Mouse (Mus musculus) kidney, postnatal 36 days (tissue): ENCODE data around the gene Anapc1.

Source experiments
- DNase-seq, 2 experiments: peaks; one replicate each; pipeline ENCODE4 v3.0.0; 2021 to 2022; ENCODE audit warnings: mixed read lengths in 2 of 2

Anapc1 gene

DNA sequence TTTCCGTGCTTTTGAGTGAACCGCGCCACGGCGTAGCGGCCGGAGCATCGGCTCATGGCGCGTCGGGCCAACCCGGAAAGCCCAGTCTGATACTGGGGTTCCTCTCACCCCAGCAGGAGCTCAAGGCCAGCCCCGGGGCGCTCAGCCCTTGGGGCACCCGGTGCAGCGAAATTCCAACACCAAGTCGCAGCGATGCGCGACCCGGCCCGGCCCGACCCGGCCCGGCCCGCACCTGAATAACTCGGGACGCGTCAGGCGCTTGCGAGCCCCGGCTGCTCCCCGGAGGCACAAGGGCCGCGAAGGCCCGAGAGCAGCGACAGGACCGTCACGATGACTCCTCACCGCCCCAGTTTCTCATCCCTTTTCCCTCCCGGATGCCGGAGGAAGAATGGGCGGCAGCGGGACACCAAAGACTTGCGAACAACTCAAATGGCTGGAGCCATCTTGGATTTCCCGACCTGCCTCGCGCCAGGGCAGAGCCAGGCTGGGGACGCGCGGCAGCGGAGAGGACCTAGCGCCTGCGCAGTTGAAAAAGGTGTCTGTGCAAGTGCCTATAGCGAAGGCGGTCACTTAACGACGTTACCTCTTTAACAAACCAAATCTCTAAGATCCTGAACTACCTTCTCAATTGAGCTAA, at the start of gene Anapc1:
TSS of gene Anapc1 (minus strand) at position 471 of the 637 bp plus-strand sequence.
- peak; percentile 89 to 94 for DNase-seq

DNA sequence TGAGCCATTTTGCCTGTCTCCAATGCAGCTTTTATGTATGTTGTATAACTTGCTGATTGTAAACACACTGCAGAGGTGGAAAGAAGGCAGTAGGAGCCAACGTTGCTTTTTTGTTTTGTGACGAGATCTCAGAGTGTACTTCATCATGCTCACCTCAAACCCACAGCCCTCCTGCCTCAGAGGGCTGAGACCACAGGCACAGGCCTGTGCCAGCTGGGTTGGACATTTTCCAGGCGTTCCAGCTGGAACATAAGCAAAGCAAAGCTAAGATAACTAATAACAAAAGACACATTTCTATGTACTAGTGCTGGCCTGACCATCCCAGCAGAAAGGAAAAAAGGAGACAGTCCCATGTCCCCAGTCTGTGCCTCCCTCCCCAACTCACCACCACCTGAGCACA, 47.9 kb upstream of the Anapc1 start:
- no peak for DNase-seq

GRCm38 (mm10) chr2:128731951-128732350, 44.8 kb upstream of the Anapc1 start:
- DNase-seq: no peak

DNA sequence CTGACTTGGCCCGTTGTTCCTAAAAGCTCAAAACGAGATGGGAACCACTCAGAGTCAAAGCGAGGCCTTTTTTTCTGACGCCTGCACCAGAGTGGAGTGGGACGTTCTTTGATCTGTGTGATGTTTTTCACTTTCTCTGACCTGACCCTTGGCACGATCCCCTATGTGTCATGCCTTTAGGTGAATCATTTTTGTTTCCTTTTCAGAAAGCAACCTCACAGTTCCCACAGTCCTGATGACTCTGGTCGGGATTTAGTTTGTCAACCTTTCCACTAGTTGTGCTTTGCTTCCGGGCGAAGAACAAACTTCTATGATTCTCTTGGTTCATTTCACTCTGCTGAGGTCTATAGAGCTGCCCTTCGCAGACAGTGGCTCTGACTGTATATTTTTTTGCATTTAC, 44.3 kb upstream of the Anapc1 start:
- no peak for DNase-seq

- DNase-seq: no peak
These were observed 42.0 kb upstream of the Anapc1 start for GRCm38 (mm10) chr2:128729141-128729540.

DNA sequence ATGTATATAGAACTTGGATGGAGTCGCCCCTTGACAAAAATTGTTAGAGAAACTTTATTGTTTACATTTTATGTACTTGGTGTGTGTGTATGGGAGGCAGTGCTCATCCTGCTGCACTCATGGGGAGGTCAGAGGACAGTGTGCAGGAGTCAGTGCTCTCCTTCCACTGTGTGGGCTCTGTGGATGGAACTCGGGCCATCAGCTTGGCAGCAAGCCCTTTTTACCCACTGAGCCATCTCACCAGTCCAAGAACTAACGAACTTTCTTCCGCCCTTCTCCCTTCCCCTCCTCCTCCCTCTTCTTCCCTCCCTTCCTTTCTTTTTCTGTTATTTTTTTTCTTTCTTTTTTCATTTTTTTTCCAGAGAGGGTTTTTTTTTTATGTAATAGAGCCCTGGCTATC, 40.9 kb upstream of the Anapc1 start:
- peak; percentile 66 to 68 for DNase-seq

- no peak for DNase-seq
These were observed 40.4 kb upstream of the Anapc1 start for GRCm38 (mm10) chr2:128727552-128727951.

DNA sequence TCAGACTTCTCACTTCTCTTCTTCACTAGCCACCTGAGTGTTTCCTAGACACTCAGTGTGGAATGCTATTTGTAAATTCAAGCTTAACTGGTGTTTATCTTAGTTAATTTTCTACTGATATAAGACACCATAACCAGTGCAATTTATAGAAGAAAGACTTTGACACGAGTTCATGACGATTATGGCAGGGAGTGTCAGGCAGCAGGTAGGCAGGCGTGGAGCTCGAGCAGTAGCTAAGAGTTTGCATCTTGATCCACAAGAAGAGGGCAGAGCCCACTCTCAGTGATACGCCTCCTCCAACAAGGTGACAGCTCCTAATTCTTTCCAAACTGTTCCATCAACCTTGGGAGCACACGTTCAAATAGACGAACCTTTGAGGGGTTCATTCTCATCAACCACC, 39.4 kb upstream of the Anapc1 start:
- no peak for DNase-seq

DNA sequence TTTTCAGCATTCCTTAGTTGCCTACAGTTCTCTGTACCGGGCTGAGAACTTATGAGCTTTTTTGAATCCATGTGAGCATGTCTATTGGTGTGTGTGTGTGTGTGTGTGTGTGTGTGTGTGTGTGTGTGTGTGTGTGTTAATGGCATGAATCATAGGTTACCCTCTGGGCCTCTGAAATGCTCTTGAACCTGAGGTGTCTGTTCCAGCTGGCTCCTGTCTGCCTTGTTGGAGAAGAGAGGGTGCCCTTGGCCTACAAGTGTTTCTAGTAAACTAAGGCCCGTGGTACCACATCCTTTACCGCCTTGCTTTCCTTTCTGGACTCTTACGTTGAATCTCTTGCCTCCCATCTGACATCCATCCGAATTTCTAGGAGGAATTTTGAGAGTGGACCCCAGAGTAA, 38.9 kb upstream of the Anapc1 start:
- DNase-seq: no peak

GRCm38 (mm10) chr2:128722106-128722710, 35.0 kb upstream of the Anapc1 start:
- DNase-seq: no peak

GRCm38 (mm10) chr2:128719380-128719779, 32.2 kb upstream of the Anapc1 start:
- no peak for DNase-seq

DNA sequence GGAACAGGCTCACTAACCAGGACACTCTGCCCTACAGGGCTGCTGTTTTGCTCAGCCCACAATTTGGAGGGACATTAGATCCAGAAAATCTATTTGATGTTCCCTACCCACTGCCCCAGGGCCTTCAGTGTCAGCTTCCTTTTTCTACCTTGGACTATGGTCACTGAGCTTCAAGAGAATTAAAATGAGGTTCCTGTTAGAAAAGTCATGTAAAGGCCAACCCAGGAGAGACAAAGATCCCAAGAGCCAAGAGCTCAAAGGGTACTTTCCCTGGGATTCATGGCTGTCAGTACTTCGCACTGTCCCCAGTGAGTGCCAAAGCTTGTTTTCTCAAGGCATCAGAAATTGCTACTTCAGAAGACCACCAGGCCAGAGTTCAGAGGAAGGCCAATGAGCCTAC, 28.8 kb upstream of the Anapc1 start:
- peak; percentile 41 to 72 for DNase-seq

- DNase-seq: peak; percentile 43 to 77
These were observed 27.6 kb upstream of the Anapc1 start for GRCm38 (mm10) chr2:128714724-128715241.

DNA sequence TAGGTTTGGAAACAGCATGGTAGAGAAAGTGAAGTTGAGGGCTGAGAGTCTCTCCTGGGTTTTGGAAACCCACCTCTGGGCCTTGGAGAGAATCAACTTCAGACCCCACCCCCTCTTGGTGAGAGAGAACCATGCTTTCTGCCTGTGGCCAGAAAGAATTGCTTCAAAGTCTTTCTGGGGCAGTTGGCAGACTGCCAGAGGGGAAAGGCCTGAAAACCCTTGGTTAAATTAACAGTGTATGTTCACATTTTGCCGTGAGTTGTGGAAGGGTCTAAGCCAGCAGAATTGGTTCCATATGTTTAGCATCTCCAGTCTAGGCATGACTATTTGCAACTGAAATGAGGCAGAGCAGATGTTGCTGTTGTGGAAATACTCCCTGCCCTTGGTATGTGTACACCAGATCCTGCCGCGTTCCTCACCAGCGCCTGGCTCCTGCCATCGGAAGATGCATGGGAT, 26.4 kb upstream of the Anapc1 start:
- peak; percentile 84 to 88 for DNase-seq

DNA sequence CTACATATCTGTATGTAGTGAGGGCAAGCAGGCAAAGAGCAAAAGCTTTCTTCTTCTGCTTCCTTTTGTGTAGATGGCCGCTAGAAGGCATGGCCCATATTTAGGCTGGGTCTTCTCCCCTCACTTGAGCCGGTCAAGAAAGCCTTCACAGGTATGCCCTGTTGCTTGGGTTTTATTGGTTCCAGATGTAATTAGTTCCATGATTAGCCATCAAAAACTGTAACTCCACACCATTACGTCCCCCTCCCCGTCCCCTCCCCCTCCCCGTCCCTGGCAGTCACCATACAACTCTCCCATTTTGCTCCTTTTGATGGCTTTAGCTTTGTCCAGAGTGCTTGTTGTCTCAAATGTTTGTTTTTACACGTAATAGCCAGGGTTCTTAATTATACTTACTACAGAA, 25.7 kb upstream of the Anapc1 start:
- DNase-seq: no peak

DNA sequence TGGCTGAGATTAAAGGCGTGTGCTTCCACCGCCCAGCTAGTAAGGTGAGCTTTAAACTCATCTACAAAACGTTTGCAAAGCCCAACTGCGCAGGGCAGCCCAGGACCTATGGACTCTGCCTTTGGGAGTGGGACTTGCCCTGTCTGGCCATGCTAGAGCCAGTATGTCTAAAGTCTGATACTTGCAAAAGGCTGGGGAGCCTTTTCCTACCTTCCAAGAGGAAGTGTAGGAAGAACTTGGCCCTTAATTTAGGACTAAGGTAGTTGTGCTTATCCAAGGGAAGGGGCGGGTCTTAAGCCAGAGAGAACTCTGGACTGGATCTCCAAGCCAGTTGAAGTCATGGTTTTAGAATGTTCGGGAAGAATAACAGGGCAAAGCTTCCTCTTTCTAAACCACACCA, 23.4 kb upstream of the Anapc1 start:
- DNase-seq: peak; percentile 58 to 69

GRCm38 (mm10) chr2:128709264-128709663, 22.1 kb upstream of the Anapc1 start:
- no peak for DNase-seq

DNA sequence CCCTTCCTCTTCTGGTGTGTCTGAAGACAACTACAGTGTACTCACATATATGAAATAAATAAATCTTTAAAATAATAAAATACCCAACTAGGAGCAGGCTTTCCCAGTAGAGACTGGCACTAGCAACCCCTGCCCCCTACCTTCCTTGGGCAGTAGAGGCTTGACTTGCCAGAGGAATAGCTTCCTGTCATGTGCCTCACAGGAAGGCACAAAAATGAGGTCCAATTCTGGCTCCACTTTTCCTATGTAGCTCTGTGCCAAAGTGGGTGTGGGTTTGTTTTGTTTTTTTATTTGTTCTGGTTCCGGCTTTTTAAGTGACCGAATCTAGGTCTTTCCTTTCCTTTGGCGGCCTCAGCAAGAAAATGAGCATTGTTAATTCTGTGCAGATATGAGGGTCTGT, 17.3 kb upstream of the Anapc1 start:
- peak; percentile 62 to 77 for DNase-seq

DNA sequence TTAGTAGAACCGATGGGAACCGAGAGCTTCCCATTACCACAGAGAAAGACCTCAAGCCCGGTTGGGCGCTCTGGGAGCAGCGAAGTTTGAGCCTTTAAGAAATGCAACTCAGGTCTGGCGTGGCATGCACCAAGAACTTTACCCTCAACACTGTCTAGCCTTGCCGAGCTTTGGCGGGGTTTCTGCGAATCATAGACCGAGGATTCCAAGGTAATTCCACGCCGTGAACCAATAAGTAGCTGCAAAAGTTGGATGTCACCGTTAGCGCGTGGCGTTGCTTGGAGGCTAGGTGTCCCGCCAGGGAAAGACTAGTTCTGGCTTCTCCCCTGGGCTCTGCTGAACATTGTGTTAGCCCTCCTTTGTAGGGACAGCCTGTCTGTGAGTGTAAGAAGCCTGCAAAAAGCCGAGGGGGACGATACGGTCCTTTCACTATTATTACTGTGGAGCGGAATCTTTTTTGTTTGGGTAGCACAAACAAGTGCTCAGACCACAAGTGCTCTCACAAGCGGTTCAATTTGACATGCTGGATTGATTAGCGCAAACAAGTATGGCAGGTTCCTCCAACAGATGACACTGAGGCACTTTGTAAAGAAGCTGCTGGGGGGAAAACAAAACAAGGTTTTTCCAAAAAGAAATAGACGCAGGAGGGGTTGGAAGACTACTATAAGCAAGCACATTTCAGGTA, 12.2 kb upstream of the Anapc1 start:
- DNase-seq: peak; percentile 82 to 84

DNA sequence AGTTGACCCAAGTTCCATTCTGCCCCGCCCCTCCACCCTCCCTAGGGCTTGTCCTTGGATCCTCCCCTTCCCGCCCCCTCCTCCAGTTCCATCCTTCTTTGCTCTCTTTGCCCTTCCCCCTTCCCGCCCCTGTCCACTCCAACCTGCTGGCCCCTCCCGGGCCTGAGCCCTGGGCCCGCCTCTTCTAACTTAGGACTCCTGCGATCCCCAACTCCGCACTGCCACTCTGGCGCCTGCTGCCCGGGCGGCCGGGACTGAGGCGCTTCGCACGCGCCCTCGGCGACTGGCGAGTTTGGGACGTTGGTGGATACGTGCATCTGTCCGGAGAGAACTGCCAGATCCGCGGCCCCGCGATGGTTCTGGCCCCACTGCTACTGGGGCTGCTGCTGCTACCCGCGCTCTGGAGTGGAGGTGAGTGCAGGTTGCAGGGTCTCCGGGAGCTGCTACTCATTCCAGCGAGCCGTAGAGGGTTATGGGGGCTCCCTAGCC, 11.5 kb upstream of the Anapc1 start, which contains the start of gene Mertk:
TSS of gene Mertk (plus strand) at position 264 of the 489 bp plus-strand sequence.
- peak; percentile 98 for DNase-seq

GRCm38 (mm10) chr2:128698140-128698692, 11.0 kb upstream of the Anapc1 start:
- DNase-seq: peak; percentile 93 to 94

- DNase-seq: no peak
These were observed 10.4 kb upstream of the Anapc1 start for GRCm38 (mm10) chr2:128697566-128697965.

GRCm38 (mm10) chr2:128697047-128697446, 9.9 kb upstream of the Anapc1 start:
- no peak for DNase-seq
